Mouse (Mus musculus): Measurements from ENCODE around the gene Kdm5a. TPM values are rescaled to one million over a fixed set of nuclear protein-coding genes. Genes with fewer than 3 reads are reported as not detected.

The Kdm5a gene
- polyA plus RNA-seq, 1 experiment from 2014 or later = 53.9 TPM

GRCm38 (mm10) chr6:120485038-120485437 is 121.1 kb downstream of the Kdm5a start:
- Histone ChIP-seq H3K27me3 (ENCODE audit: control insufficient read depth, insufficient read depth, low read length) (no peaks in the 10 kb centered on the region), H3K27ac (replicated peaks; ENCODE audit: low read depth, low read length) (no peak overlapping the region), H3K9me3 (ENCODE audit: control insufficient read depth, low read length) (no peaks in the 10 kb centered on the region), H3K4me2 (ENCODE audit: low read length) (no peak overlapping the region), H3K9ac (replicated peaks; ENCODE audit: low read length) (no peak overlapping the region), H3K4me3 (replicated peaks; ENCODE audit: low read depth, low read length) (no peak overlapping the region), H3K36me3 (ENCODE audit: control insufficient read depth, insufficient read depth, low read length) (no peaks in the 10 kb centered on the region), H3K4me1 (ENCODE audit: control insufficient read depth, insufficient read depth, low read length) (peaks cover 7% of the 10 kb centered on the region; the same call in 1 of the 2 replicates)
- DNase-seq (no peak), ATAC-seq (ENCODE audit: low FRiP score, low TSS enrichment) (no peak)
- WGBS = 79% methylated on average over 3 of the region's 3 CpGs

- H3K27ac ChIP-seq (replicated peaks; ENCODE audit: low read depth, low read length) = no peak overlapping the region
- H3K4me3 ChIP-seq (replicated peaks; ENCODE audit: low read depth, low read length) = no peak overlapping the region
- no peak overlapping the region for H3K4me2 ChIP-seq (ENCODE audit: low read length)
- H3K4me1 ChIP-seq (ENCODE audit: control insufficient read depth, insufficient read depth, low read length) = peaks cover 17% of the 10 kb centered on the region
- 66% methylated on average over 8 of the region's 8 CpGs for WGBS
- no peak overlapping the region for H3K9ac ChIP-seq (replicated peaks; ENCODE audit: low read length)
- no peaks in the 10 kb centered on the region for H3K27me3 ChIP-seq (ENCODE audit: control insufficient read depth, insufficient read depth, low read length)
- ATAC-seq (ENCODE audit: low FRiP score, low TSS enrichment) (no peak), DNase-seq (no peak)
- no peaks in the 10 kb centered on the region for H3K9me3 ChIP-seq (ENCODE audit: control insufficient read depth, low read length)
- H3K36me3 ChIP-seq (ENCODE audit: control insufficient read depth, insufficient read depth, low read length) = no peaks in the 10 kb centered on the region
Observed at GRCm38 (mm10) chr6:120486051-120486510, 122.2 kb downstream of the Kdm5a start.

GRCm38 (mm10) chr6:120488647-120489046 is 124.7 kb downstream of the Kdm5a start:
- Histone ChIP-seq H3K27ac (replicated peaks; ENCODE audit: low read depth, low read length) (no peak overlapping the region), H3K9ac (replicated peaks; ENCODE audit: low read length) (no peak overlapping the region), H3K36me3 (ENCODE audit: control insufficient read depth, insufficient read depth, low read length) (no peaks in the 10 kb centered on the region), H3K9me3 (ENCODE audit: control insufficient read depth, low read length) (no peaks in the 10 kb centered on the region), H3K4me3 (replicated peaks; ENCODE audit: low read depth, low read length) (no peak overlapping the region), H3K27me3 (ENCODE audit: control insufficient read depth, insufficient read depth, low read length) (no peaks in the 10 kb centered on the region), H3K4me1 (ENCODE audit: control insufficient read depth, insufficient read depth, low read length) (peaks cover 35% of the 10 kb centered on the region), H3K4me2 (ENCODE audit: low read length) (no peak overlapping the region)
- 83% methylated on average over 3 of the region's 3 CpGs for WGBS
- ATAC-seq (ENCODE audit: low FRiP score, low TSS enrichment) (no peak), DNase-seq (no peak)

- Histone ChIP-seq H3K9ac (replicated peaks; ENCODE audit: low read length) (no peak overlapping the region), H3K4me1 (ENCODE audit: control insufficient read depth, insufficient read depth, low read length) (peaks cover 35% of the 10 kb centered on the region), H3K4me2 (ENCODE audit: low read length) (no peak overlapping the region), H3K9me3 (ENCODE audit: control insufficient read depth, low read length) (no peaks in the 10 kb centered on the region), H3K27ac (replicated peaks; ENCODE audit: low read depth, low read length) (no peak overlapping the region), H3K4me3 (replicated peaks; ENCODE audit: low read depth, low read length) (no peak overlapping the region), H3K36me3 (ENCODE audit: control insufficient read depth, insufficient read depth, low read length) (no peaks in the 10 kb centered on the region), H3K27me3 (ENCODE audit: control insufficient read depth, insufficient read depth, low read length) (no peaks in the 10 kb centered on the region)
- 82% methylated on average over 2 of the region's 2 CpGs for WGBS
- no peak for DNase-seq
- no peak for ATAC-seq (ENCODE audit: low FRiP score, low TSS enrichment)
Observed at GRCm38 (mm10) chr6:120489461-120489860, 125.5 kb downstream of the Kdm5a start.

GRCm38 (mm10) chr6:120491064-120491463 is 127.1 kb downstream of the Kdm5a start:
- Histone ChIP-seq H3K4me2 (ENCODE audit: low read length) (peak overlapping the region; percentile 73), H3K27ac (replicated peaks; ENCODE audit: low read depth, low read length) (no peak overlapping the region), H3K9ac (replicated peaks; ENCODE audit: low read length) (no peak overlapping the region; the same call in 1 of the 2 replicates), H3K9me3 (ENCODE audit: control insufficient read depth, low read length) (no peaks in the 10 kb centered on the region), H3K4me3 (replicated peaks; ENCODE audit: low read depth, low read length) (peak overlapping the region; percentile 73), H3K27me3 (ENCODE audit: control insufficient read depth, insufficient read depth, low read length) (no peaks in the 10 kb centered on the region), H3K4me1 (ENCODE audit: control insufficient read depth, insufficient read depth, low read length) (peaks cover 35% of the 10 kb centered on the region), H3K36me3 (ENCODE audit: control insufficient read depth, insufficient read depth, low read length) (no peaks in the 10 kb centered on the region)
- 37% methylated on average over 7 of the region's 7 CpGs for WGBS
- DNase-seq = peak; percentile 53
- ATAC-seq (ENCODE audit: low FRiP score, low TSS enrichment) = no peak

- WGBS = 10% methylated on average over 22 of the region's 22 CpGs
- peak overlapping the region; percentile 92 for H3K9ac ChIP-seq (replicated peaks; ENCODE audit: low read length)
- no peaks in the 10 kb centered on the region for H3K9me3 ChIP-seq (ENCODE audit: control insufficient read depth, low read length)
- no peak for ATAC-seq (ENCODE audit: low FRiP score, low TSS enrichment)
- H3K36me3 ChIP-seq (ENCODE audit: control insufficient read depth, insufficient read depth, low read length) = no peaks in the 10 kb centered on the region
- peak overlapping the region; percentile 73 for H3K4me3 ChIP-seq (replicated peaks; ENCODE audit: low read depth, low read length)
- no peaks in the 10 kb centered on the region for H3K27me3 ChIP-seq (ENCODE audit: control insufficient read depth, insufficient read depth, low read length)
- H3K27ac ChIP-seq (replicated peaks; ENCODE audit: low read depth, low read length) = 0 out of 2 replicates have a peak overlapping the region, but pooled peaks have one; percentile 32
- DNase-seq = no peak
- H3K4me2 ChIP-seq (ENCODE audit: low read length) = peak overlapping the region; percentile 73
- peaks cover 35% of the 10 kb centered on the region for H3K4me1 ChIP-seq (ENCODE audit: control insufficient read depth, insufficient read depth, low read length)
Observed at GRCm38 (mm10) chr6:120491862-120492498, 128.1 kb downstream of the Kdm5a start.

GRCm38 (mm10) chr6:120492499-120493373 is 128.8 kb downstream of the Kdm5a start:
- ATAC-seq (ENCODE audit: low FRiP score, low TSS enrichment) (peak; percentile 18), DNase-seq (peak; percentile 66)
- Histone ChIP-seq H3K36me3 (ENCODE audit: control insufficient read depth, insufficient read depth, low read length) (no peaks in the 10 kb centered on the region), H3K4me3 (replicated peaks; ENCODE audit: low read depth, low read length) (peak overlapping the region; percentile 73), H3K4me2 (ENCODE audit: low read length) (peak overlapping the region; percentile 73), H3K4me1 (ENCODE audit: control insufficient read depth, insufficient read depth, low read length) (peaks cover 35% of the 10 kb centered on the region), H3K9ac (replicated peaks; ENCODE audit: low read length) (peak overlapping the region; percentile 92), H3K27ac (replicated peaks; ENCODE audit: low read depth, low read length) (peak overlapping the region; percentile 97), H3K27me3 (ENCODE audit: control insufficient read depth, insufficient read depth, low read length) (no peaks in the 10 kb centered on the region), H3K9me3 (ENCODE audit: control insufficient read depth, low read length) (no peaks in the 10 kb centered on the region)
- under 1% methylated on average over 93 of the region's 95 CpGs for WGBS

GRCm38 (mm10) chr6:120493374-120494181 is 129.7 kb downstream of the Kdm5a start, which contains the start of gene Tmem121b:
Gene Tmem121b (minus strand): TSS chr6:120493807.
- Histone ChIP-seq H3K9me3 (ENCODE audit: control insufficient read depth, low read length) (no peaks in the 10 kb centered on the region), H3K4me2 (ENCODE audit: low read length) (peak within 1 kb of the TSS; percentile 73), H3K27me3 (ENCODE audit: control insufficient read depth, insufficient read depth, low read length) (no peaks in the 10 kb centered on the region), H3K36me3 (ENCODE audit: control insufficient read depth, insufficient read depth, low read length) (no peaks in the 10 kb centered on the region), H3K9ac (replicated peaks; ENCODE audit: low read length) (peak within 1 kb of the TSS; percentile 92), H3K4me3 (replicated peaks; ENCODE audit: low read depth, low read length) (peak within 1 kb of the TSS; percentile 73), H3K4me1 (ENCODE audit: control insufficient read depth, insufficient read depth, low read length) (peaks cover 35% of the 10 kb centered on the region), H3K27ac (replicated peaks; ENCODE audit: low read depth, low read length) (peak within 1 kb of the TSS; percentile 97)
- under 1% methylated on average over 73 of the region's 84 CpGs for WGBS
- ATAC-seq (ENCODE audit: low FRiP score, low TSS enrichment) (peak; percentile 88), DNase-seq (peak; percentile 93)
